Mouse (Mus musculus) intestine, embryonic 15.5 days (tissue): ENCODE measurements at regions not wholly inside any gene's neighbourhood (a gene's known extent, or its start where the extent isn't known, plus 50 kb on each side); places are given as distances from the start of the nearest gene placed in this dataset.

ENCODE experiments used
- ATAC-seq: fragments of 200-750 bp; cut with Nextera tagmentation; 2 replicates; pipeline ENCODE4 v1.8.0; 2017; ENCODE audit warnings: moderate TSS enrichment, moderate library complexity
- H3K27ac ChIP-seq: fragments of 300-500 bp; sonication (generic); 2 replicates; pipeline ENCODE4 v1.5.1; 2015; ENCODE audit warnings: mild to moderate bottlenecking, inconsistent platforms
- H3K27me3 ChIP-seq: fragments of 300-500 bp; sonication (generic); replicated peaks from 2 replicates; pipeline ENCODE4 v1.6.1; 2015; ENCODE audit warnings: inconsistent platforms
- H3K36me3 ChIP-seq: fragments of 300-500 bp; sonication (generic); 2 replicates; pipeline ENCODE4 v1.6.1; 2015; ENCODE audit warnings: inconsistent platforms
- H3K4me1 ChIP-seq: fragments of 300-500 bp; sonication (generic); replicated peaks from 2 replicates; pipeline ENCODE4 v1.6.1; 2015; ENCODE audit warnings: inconsistent platforms
- H3K4me2 ChIP-seq: fragments of 300-500 bp; sonication (generic); replicated peaks from 2 replicates; pipeline ENCODE4 v1.6.1; 2015; ENCODE audit warnings: mild to moderate bottlenecking, inconsistent platforms
- H3K4me3 ChIP-seq: fragments of 300-500 bp; sonication (generic); replicated peaks from 2 replicates; pipeline ENCODE4 v1.5.1; 2015; ENCODE audit warnings: inconsistent platforms
- H3K9ac ChIP-seq: fragments of 300-500 bp; sonication (generic); 2 replicates; pipeline ENCODE4 v1.6.1; 2015; ENCODE audit warnings: inconsistent platforms
- H3K9me3 ChIP-seq: fragments of 300-500 bp; sonication (generic); 2 replicates; pipeline ENCODE4 v1.6.1; 2016; ENCODE audit warnings: inconsistent platforms
- WGBS: fragments of 180-500 bp; shearing (Covaris S2); methylation state at CpG from one replicate; pipeline ENCODE4 v1.1.7; 2015; 5-methylcytosine and 5-hydroxymethylcytosine counted together

GRCm38 (mm10) chr6:89236226-89236625 lies 126.2 kb downstream of the Plxna1 start:
- Histone ChIP-seq H3K27ac (no peak overlapping the region), H3K27me3 (0 out of 2 replicates have a peak, but pooled peaks cover 6% of the 10 kb centered on the region), H3K4me1 (0 out of 2 replicates have a peak, but pooled peaks cover 3% of the 10 kb centered on the region), H3K4me3 (no peak overlapping the region), H3K9ac (no peak overlapping the region), H3K9me3 (no peaks in the 10 kb centered on the region), H3K4me2 (no peak overlapping the region), H3K36me3 (no peaks in the 10 kb centered on the region)
- 35% methylated on average over 8 of the region's 8 CpGs for WGBS
- no peak for ATAC-seq

- no peaks in the 10 kb centered on the region for H3K9me3 ChIP-seq
- ATAC-seq, result no peak
- WGBS, result 76% methylated on average over 10 of the region's 10 CpGs
These were observed 125.4 kb downstream of the Plxna1 start for GRCm38 (mm10) chr6:89236892-89237646.

GRCm38 (mm10) chr6:89238871-89239270 lies 123.5 kb downstream of the Plxna1 start:
- H3K9ac ChIP-seq, result no peak overlapping the region
- no peaks in the 10 kb centered on the region for H3K9me3 ChIP-seq
- H3K27me3 ChIP-seq, result 0 out of 2 replicates have a peak, but pooled peaks cover 6% of the 10 kb centered on the region
- no peak overlapping the region for H3K4me2 ChIP-seq
- no peak overlapping the region for H3K27ac ChIP-seq
- no peaks in the 10 kb centered on the region for H3K36me3 ChIP-seq
- no peak overlapping the region for H3K4me3 ChIP-seq
- WGBS, result 44% methylated on average over 14 of the region's 14 CpGs
- no peak for ATAC-seq
- 0 out of 2 replicates have a peak, but pooled peaks cover 7% of the 10 kb centered on the region for H3K4me1 ChIP-seq

More at GRCm38 (mm10) chr6:89236892-89237646, 125.4 kb downstream of the Plxna1 start:
- Histone ChIP-seq H3K4me1 (0 out of 2 replicates have a peak, but pooled peaks cover 3% of the 10 kb centered on the region), H3K4me3 (no peak overlapping the region), H3K9ac (no peak overlapping the region), H3K27me3 (0 out of 2 replicates have a peak, but pooled peaks cover 6% of the 10 kb centered on the region), H3K36me3 (no peaks in the 10 kb centered on the region), H3K4me2 (no peak overlapping the region), H3K27ac (no peak overlapping the region)

GRCm38 (mm10) chr6:89239511-89239910 lies 122.9 kb downstream of the Plxna1 start:
- H3K4me1 ChIP-seq, result 0 out of 2 replicates have a peak, but pooled peaks cover 7% of the 10 kb centered on the region
- no peak overlapping the region for H3K9ac ChIP-seq
- H3K4me3 ChIP-seq, result no peak overlapping the region
- no peak for ATAC-seq
- 42% methylated on average over 8 of the region's 8 CpGs for WGBS
- H3K27me3 ChIP-seq, result 0 out of 2 replicates have a peak, but pooled peaks cover 6% of the 10 kb centered on the region
- H3K36me3 ChIP-seq, result no peaks in the 10 kb centered on the region
- no peak overlapping the region for H3K27ac ChIP-seq
- H3K4me2 ChIP-seq, result no peak overlapping the region
- no peaks in the 10 kb centered on the region for H3K9me3 ChIP-seq

- H3K9me3 ChIP-seq, result no peaks in the 10 kb centered on the region
- H3K9ac ChIP-seq, result no peak overlapping the region
- 0 out of 2 replicates have a peak, but pooled peaks cover 7% of the 10 kb centered on the region for H3K4me1 ChIP-seq
- no peaks in the 10 kb centered on the region for H3K36me3 ChIP-seq
- H3K4me3 ChIP-seq, result no peak overlapping the region
- no peak overlapping the region for H3K27ac ChIP-seq
- ATAC-seq, result no peak
- WGBS, result 23% methylated on average over 4 of the region's 4 CpGs
- 0 out of 2 replicates have a peak, but pooled peaks cover 6% of the 10 kb centered on the region for H3K27me3 ChIP-seq
- H3K4me2 ChIP-seq, result no peak overlapping the region
These were observed 122.2 kb downstream of the Plxna1 start for GRCm38 (mm10) chr6:89240168-89240705.

GRCm38 (mm10) chr6:89242371-89243288 lies 119.8 kb downstream of the Plxna1 start:
- Histone ChIP-seq H3K4me3 (no peak overlapping the region), H3K9ac (no peak overlapping the region), H3K36me3 (no peaks in the 10 kb centered on the region), H3K27ac (no peak overlapping the region), H3K4me2 (no peak overlapping the region), H3K4me1 (0 out of 2 replicates have a peak, but pooled peaks cover 4% of the 10 kb centered on the region), H3K9me3 (no peaks in the 10 kb centered on the region), H3K27me3 (0 out of 2 replicates have a peak, but pooled peaks cover 3% of the 10 kb centered on the region)
- WGBS, result 29% methylated on average over 18 of the region's 18 CpGs
- ATAC-seq, result peak; percentile 61; the same call in 1 of the 2 replicates

GRCm38 (mm10) chr6:89245506-89245905 lies 116.9 kb downstream of the Plxna1 start:
- Histone ChIP-seq H3K4me3 (no peak overlapping the region), H3K36me3 (no peaks in the 10 kb centered on the region), H3K9me3 (no peaks in the 10 kb centered on the region), H3K4me1 (0 out of 2 replicates have a peak, but pooled peaks cover 4% of the 10 kb centered on the region), H3K4me2 (no peak overlapping the region), H3K9ac (no peak overlapping the region), H3K27ac (no peak overlapping the region), H3K27me3 (no peaks in the 10 kb centered on the region)
- WGBS, result 59% methylated on average over 8 of the region's 8 CpGs
- ATAC-seq, result no peak

GRCm38 (mm10) chr6:89246261-89246660 lies 116.2 kb downstream of the Plxna1 start:
- 0 out of 2 replicates have a peak, but pooled peaks cover 4% of the 10 kb centered on the region for H3K4me1 ChIP-seq
- H3K4me2 ChIP-seq, result no peak overlapping the region
- no peak overlapping the region for H3K27ac ChIP-seq
- ATAC-seq, result no peak
- no peaks in the 10 kb centered on the region for H3K9me3 ChIP-seq
- WGBS, result 88% methylated on average over 5 of the region's 5 CpGs
- H3K9ac ChIP-seq, result no peak overlapping the region
- no peaks in the 10 kb centered on the region for H3K27me3 ChIP-seq
- H3K36me3 ChIP-seq, result no peaks in the 10 kb centered on the region
- H3K4me3 ChIP-seq, result no peak overlapping the region

- no peak for ATAC-seq
- WGBS, result 86% methylated on average over 9 of the region's 9 CpGs
- Histone ChIP-seq H3K9me3 (no peaks in the 10 kb centered on the region), H3K36me3 (no peaks in the 10 kb centered on the region), H3K9ac (no peak overlapping the region), H3K4me2 (no peak overlapping the region), H3K4me3 (no peak overlapping the region), H3K27me3 (no peaks in the 10 kb centered on the region), H3K4me1 (no peaks in the 10 kb centered on the region), H3K27ac (no peak overlapping the region)
These were observed 113.8 kb downstream of the Plxna1 start for GRCm38 (mm10) chr6:89248574-89248973.

- no peak for ATAC-seq
- WGBS, result 71% methylated on average over 8 of the region's 8 CpGs
- Histone ChIP-seq H3K9me3 (no peaks in the 10 kb centered on the region), H3K4me2 (no peak overlapping the region), H3K27ac (no peak overlapping the region), H3K27me3 (no peaks in the 10 kb centered on the region), H3K9ac (no peak overlapping the region), H3K4me1 (no peaks in the 10 kb centered on the region), H3K36me3 (no peaks in the 10 kb centered on the region), H3K4me3 (no peak overlapping the region)
These were observed 113.1 kb downstream of the Plxna1 start for GRCm38 (mm10) chr6:89249303-89249702.

GRCm38 (mm10) chr6:89251641-89252040 lies 110.8 kb downstream of the Plxna1 start:
- Histone ChIP-seq H3K9me3 (no peaks in the 10 kb centered on the region), H3K4me2 (no peak overlapping the region), H3K36me3 (no peaks in the 10 kb centered on the region), H3K27ac (no peak overlapping the region), H3K4me1 (no peaks in the 10 kb centered on the region), H3K4me3 (no peak overlapping the region), H3K9ac (no peak overlapping the region), H3K27me3 (no peaks in the 10 kb centered on the region)
- WGBS, result 78% methylated on average over 4 of the region's 4 CpGs
- no peak for ATAC-seq

GRCm38 (mm10) chr6:89256022-89256421 lies 106.4 kb downstream of the Plxna1 start:
- WGBS, result 36% methylated on average over 4 of the region's 4 CpGs

More at GRCm38 (mm10) chr6:89256022-89256421, 106.4 kb downstream of the Plxna1 start:
- H3K4me1 ChIP-seq, result no peaks in the 10 kb centered on the region
- no peak for ATAC-seq
- H3K9ac ChIP-seq, result no peak overlapping the region
- H3K4me3 ChIP-seq, result no peak overlapping the region
- no peaks in the 10 kb centered on the region for H3K9me3 ChIP-seq
- H3K27ac ChIP-seq, result no peak overlapping the region
- no peak overlapping the region for H3K4me2 ChIP-seq
- H3K27me3 ChIP-seq, result no peaks in the 10 kb centered on the region
- no peaks in the 10 kb centered on the region for H3K36me3 ChIP-seq
